Mouse (Mus musculus) neural tube, embryonic 12.5 days (tissue): ENCODE data around the gene Slc39a11. TPM values are rescaled to one million over a fixed set of nuclear protein-coding genes. Genes with fewer than 3 reads are reported as not detected.
A peak's percentile ranks its signal among the peaks of the same experiment; 100 is the strongest.

Experiments
- ATAC-seq: fragments of 200-750 bp; cut with Nextera tagmentation; 2 replicates; pipeline ENCODE4 v1.8.0; 2017; ENCODE audit warnings: low read depth, mild to moderate bottlenecking, moderate TSS enrichment, moderate library complexity; ENCODE audit not compliant: low FRiP score
- H3K27ac ChIP-seq: fragments of 300-500 bp; sonication (generic); 2 replicates; pipeline ENCODE4 v1.5.1; 2016
- H3K27me3 ChIP-seq: fragments of 300-500 bp; sonication (generic); replicated peaks from 2 replicates; pipeline ENCODE4 v1.6.1; 2016; ENCODE audit warnings: mild to moderate bottlenecking
- H3K36me3 ChIP-seq: fragments of 300-500 bp; sonication (generic); 2 replicates; pipeline ENCODE4 v1.6.1; 2016; ENCODE audit warnings: mild to moderate bottlenecking
- H3K4me1 ChIP-seq: fragments of 300-500 bp; sonication (generic); 2 replicates; pipeline ENCODE4 v1.6.1; 2016
- H3K4me2 ChIP-seq: fragments of 300-500 bp; sonication (generic); replicated peaks from 2 replicates; pipeline ENCODE4 v1.6.1; 2016; ENCODE audit warnings: mild to moderate bottlenecking
- H3K4me3 ChIP-seq: fragments of 300-500 bp; sonication (generic); 2 replicates; pipeline ENCODE4 v1.5.1; 2016
- H3K9ac ChIP-seq: fragments of 300-500 bp; sonication (generic); 2 replicates; pipeline ENCODE4 v1.6.1; 2016; ENCODE audit warnings: mild to moderate bottlenecking
- H3K9me3 ChIP-seq: fragments of 300-500 bp; sonication (generic); 2 replicates; pipeline ENCODE4 v1.6.1; 2016; ENCODE audit warnings: mild to moderate bottlenecking
- WGBS: fragments of 180-500 bp; shearing (Covaris S2); methylation state at CpG from one replicate; pipeline ENCODE4 v1.1.7; 2016; 5-methylcytosine and 5-hydroxymethylcytosine counted together
- polyA plus RNA-seq: library from polyadenylated mRNA; unstranded; fragments of >200 nt; fragmentation: Nextera tagmentation; extraction: Ambion mirVana; gene quantifications from 2 replicates; pipeline ENCODE4 v1.2.1, GENCODE M21; 2016

The Slc39a11 gene
- polyA plus RNA-seq, 1 experiment from 2014 or later, result 26.1 TPM

DNA sequence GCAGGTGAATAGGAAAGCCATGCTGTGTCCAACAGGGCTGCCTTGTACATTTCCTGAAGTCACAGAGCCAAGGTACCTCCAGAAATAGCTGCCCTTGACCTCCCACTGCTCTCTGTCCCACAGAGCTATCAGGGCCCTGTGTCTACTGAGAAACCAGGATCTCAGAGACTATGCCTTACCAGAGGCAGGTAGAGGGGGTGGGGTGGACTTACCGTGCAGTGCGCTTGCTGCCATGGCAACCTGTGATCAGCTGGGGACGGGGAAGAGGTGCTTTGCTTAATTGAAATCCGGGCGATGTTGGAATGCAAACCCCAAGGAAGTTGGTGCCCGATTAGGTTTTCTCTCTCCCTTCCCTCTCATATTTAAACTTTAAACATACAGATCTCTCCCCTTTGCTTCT is 260.2 kb downstream of the Slc39a11 start:
- H3K4me2 ChIP-seq, result 0 out of 2 replicates have a peak overlapping the region, but pooled peaks have one; percentile 2
- no peak overlapping the region for H3K9ac ChIP-seq
- WGBS, result 50% methylated on average over 6 of the region's 6 CpGs
- no peak overlapping the region for H3K27ac ChIP-seq
- no peak for ATAC-seq
- peaks cover 31% of the 10 kb centered on the region for H3K4me1 ChIP-seq
- no peaks in the 10 kb centered on the region for H3K27me3 ChIP-seq
- H3K36me3 ChIP-seq, result no peaks in the 10 kb centered on the region
- H3K9me3 ChIP-seq, result no peaks in the 10 kb centered on the region
- no peak overlapping the region for H3K4me3 ChIP-seq

DNA sequence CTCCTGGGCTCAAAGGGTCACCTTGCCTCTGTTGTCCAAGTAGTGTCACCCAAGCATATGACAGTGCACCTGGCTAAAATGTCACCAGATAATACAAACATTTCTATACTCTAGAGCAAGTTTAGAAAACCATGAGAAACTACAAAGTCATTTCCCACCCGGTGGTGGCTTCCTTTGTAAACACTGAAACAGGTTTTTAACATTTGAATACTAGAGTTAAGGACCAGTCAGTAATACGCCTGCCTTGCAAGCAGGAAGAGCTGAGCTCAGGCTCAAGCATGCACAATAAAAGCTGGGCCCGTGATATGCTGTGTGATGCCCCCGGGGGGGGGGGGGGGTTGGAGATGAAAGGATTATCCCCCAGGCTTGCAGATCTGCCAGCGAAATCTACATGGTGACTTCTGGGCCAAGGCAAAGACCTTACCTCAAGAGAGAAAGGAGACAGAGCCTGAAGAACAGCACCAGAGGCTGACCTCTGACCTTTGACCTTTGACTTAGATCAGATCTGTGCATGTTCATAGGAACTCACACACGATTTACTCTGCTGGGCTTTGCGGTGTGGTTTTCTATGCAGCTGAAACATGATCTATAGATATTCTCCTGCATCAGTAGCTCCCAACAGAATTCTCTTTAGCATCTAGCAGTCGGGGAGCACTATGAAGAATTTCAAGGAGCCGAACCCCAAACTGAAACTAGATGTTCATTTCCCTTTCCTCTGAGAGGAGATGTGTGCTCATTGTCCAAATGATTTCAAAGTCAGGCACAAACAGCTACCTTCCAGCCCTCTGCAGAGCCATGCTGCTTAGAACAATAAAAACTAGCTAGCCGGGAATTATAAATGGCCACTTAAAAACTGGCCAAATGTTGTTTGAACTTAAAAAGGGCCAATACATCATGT is 267.0 kb downstream of the Slc39a11 start:
- WGBS, result 25% methylated on average over 10 of the region's 10 CpGs
- H3K27me3 ChIP-seq, result no peaks in the 10 kb centered on the region
- H3K36me3 ChIP-seq, result no peaks in the 10 kb centered on the region
- no peak overlapping the region for H3K4me3 ChIP-seq
- ATAC-seq, result no peak
- no peaks in the 10 kb centered on the region for H3K9me3 ChIP-seq
- peaks cover 13% of the 10 kb centered on the region for H3K4me1 ChIP-seq
- H3K4me2 ChIP-seq, result no peak overlapping the region
- no peak overlapping the region for H3K27ac ChIP-seq
- H3K9ac ChIP-seq, result no peak overlapping the region

DNA sequence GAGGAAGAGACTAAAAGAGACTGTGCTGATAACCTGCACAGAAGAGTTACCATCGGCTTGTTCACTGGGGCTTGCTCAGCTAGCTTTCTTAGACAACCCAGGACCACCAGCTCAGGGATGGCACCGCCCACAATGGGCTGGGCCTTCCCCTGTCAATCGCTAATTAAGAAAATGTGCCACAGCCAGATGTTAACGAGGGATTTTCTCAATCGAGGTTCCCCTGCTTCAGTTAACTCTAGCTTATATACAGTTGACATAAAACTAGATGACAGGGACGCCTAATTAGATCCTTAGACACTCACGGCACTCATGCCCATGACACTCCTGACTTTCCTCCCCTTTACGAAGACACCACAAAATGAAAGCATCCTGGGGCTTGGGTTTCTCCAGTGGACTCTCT is 268.3 kb downstream of the Slc39a11 start:
- Histone ChIP-seq H3K4me2 (no peak overlapping the region), H3K4me1 (peaks cover 20% of the 10 kb centered on the region), H3K27ac (no peak overlapping the region), H3K27me3 (no peaks in the 10 kb centered on the region), H3K36me3 (no peaks in the 10 kb centered on the region), H3K9ac (no peak overlapping the region), H3K9me3 (no peaks in the 10 kb centered on the region), H3K4me3 (no peak overlapping the region)
- ATAC-seq, result no peak
- WGBS, result 78% methylated on average over 8 of the region's 8 CpGs

DNA sequence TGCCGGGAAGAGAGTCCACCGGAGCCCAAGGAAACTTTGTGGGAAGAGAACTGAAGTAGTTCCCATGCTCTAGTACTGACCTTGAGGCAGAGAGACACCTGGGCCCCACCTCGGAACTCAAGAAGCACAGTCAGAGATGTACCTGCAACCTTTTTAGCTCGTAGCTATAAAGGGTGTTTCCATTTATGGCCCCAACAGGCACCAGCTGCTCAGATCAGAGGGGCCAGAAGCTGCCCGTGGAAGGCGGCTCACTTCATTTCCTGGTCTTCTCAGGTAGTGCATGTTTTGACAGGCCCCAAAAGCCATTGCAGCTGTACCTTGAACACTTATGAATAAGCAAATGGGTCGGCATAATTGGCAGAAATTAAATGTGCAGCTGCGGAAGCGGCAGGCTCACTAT is 271.0 kb downstream of the Slc39a11 start:
- Histone ChIP-seq H3K27ac (no peak overlapping the region), H3K9ac (no peak overlapping the region), H3K4me3 (no peak overlapping the region), H3K4me1 (peaks cover 20% of the 10 kb centered on the region), H3K4me2 (no peak overlapping the region), H3K36me3 (no peaks in the 10 kb centered on the region), H3K9me3 (no peaks in the 10 kb centered on the region), H3K27me3 (no peaks in the 10 kb centered on the region)
- no peak for ATAC-seq
- 73% methylated on average over 9 of the region's 9 CpGs for WGBS

DNA sequence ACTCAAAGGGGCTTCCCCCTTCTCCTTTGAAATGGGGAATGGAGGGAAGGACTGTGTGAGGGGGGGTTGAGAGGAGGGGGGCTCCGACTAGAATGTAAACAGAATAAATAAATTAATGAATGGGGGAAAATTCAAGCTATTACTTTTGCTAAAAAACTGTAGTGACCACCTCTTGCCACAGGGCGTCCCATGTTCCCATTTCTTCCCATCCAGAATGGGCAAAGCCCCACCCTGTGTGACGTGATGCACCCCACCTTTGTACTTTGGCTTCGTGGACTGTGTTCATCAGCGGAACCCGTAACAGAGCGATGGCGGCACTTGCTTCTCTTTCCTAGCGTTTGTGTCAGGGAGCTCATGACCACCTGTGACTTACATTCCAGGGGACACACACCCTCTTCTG is 273.8 kb downstream of the Slc39a11 start:
- peaks cover 7% of the 10 kb centered on the region; the same call in 1 of the 2 replicates for H3K4me1 ChIP-seq
- H3K36me3 ChIP-seq, result no peaks in the 10 kb centered on the region
- no peaks in the 10 kb centered on the region for H3K27me3 ChIP-seq
- ATAC-seq, result no peak
- H3K27ac ChIP-seq, result no peak overlapping the region
- WGBS, result 87% methylated on average over 9 of the region's 9 CpGs
- no peak overlapping the region for H3K4me2 ChIP-seq
- H3K4me3 ChIP-seq, result no peak overlapping the region
- H3K9ac ChIP-seq, result no peak overlapping the region
- no peaks in the 10 kb centered on the region for H3K9me3 ChIP-seq

DNA sequence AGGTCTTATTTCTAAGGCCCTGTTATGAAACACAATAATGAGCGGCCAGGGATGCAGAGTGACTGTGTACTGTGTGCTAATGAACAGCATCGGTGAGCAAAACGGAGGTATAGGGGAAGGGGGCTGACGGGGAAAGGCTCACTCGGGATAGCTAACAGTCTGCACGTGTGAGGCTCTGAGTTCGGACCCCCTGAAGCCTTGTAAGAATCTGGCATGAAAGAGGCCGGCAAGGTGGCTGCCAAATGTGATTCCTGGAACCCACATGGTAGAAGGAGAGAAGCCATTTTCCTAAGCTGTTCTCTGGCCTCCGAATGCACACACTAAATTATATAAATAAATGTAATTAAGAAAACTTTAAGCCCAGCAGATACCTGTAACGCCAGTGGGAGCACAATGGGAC is 276.0 kb downstream of the Slc39a11 start:
- Histone ChIP-seq H3K9me3 (no peaks in the 10 kb centered on the region), H3K9ac (no peak overlapping the region), H3K4me1 (peaks cover 7% of the 10 kb centered on the region; the same call in 1 of the 2 replicates), H3K4me2 (no peak overlapping the region), H3K27me3 (no peaks in the 10 kb centered on the region), H3K27ac (no peak overlapping the region), H3K36me3 (no peaks in the 10 kb centered on the region), H3K4me3 (no peak overlapping the region)
- no peak for ATAC-seq
- WGBS, result 86% methylated on average over 10 of the region's 10 CpGs

DNA sequence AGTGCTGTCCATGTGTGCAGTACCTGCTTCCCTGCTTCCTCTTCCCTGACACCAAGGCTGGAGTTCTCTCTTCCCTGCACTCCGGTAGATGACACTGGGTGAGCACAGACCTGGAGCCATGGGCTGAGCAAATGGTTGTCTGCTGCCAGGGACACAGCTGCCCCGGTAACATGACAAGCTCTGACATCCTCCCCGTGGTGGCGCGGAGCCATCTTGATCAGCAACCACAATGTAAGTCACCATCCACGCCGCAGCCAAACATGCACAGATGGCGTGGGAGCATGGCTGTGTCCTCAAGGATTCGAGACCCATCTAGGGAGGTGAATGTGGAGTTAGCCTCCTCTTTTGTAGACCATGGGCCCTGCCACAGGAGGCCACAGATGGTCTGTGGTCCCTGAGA is 276.5 kb downstream of the Slc39a11 start:
- no peak overlapping the region for H3K27ac ChIP-seq
- WGBS, result 91% methylated on average over 9 of the region's 9 CpGs

DNA sequence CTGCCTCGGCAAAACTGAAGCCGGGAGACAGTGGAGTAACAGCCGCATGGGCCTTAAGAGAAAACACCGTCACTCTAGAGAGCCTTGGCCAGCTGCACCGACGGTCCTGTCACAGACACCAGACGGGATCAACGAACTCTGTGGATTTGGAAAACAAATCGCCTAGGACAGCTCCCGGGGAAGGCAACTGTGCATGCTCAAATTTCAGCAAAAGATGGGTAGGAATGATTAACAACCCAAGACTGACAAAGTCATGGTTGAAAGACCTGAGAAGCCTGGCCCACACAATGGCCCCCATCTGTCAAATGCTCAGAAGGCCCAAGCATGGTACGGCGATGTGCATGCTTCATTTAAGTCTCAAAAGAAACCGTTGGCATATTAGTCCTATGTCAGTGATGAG is 281.8 kb downstream of the Slc39a11 start:
- no peak overlapping the region for H3K9ac ChIP-seq
- H3K36me3 ChIP-seq, result no peaks in the 10 kb centered on the region
- peaks cover 29% of the 10 kb centered on the region for H3K4me1 ChIP-seq
- no peaks in the 10 kb centered on the region for H3K27me3 ChIP-seq
- H3K9me3 ChIP-seq, result no peaks in the 10 kb centered on the region
- no peak overlapping the region for H3K4me3 ChIP-seq
- WGBS, result 24% methylated on average over 13 of the region's 13 CpGs
- no peak overlapping the region for H3K27ac ChIP-seq
- no peak for ATAC-seq
- H3K4me2 ChIP-seq, result no peak overlapping the region

More for the DNA sequence above, 276.5 kb downstream of the Slc39a11 start:
- Histone ChIP-seq H3K4me1 (peaks cover 8% of the 10 kb centered on the region; the same call in 1 of the 2 replicates), H3K36me3 (no peaks in the 10 kb centered on the region), H3K9ac (no peak overlapping the region), H3K4me2 (no peak overlapping the region), H3K4me3 (no peak overlapping the region), H3K27me3 (no peaks in the 10 kb centered on the region), H3K9me3 (no peaks in the 10 kb centered on the region)
- ATAC-seq, result no peak

DNA sequence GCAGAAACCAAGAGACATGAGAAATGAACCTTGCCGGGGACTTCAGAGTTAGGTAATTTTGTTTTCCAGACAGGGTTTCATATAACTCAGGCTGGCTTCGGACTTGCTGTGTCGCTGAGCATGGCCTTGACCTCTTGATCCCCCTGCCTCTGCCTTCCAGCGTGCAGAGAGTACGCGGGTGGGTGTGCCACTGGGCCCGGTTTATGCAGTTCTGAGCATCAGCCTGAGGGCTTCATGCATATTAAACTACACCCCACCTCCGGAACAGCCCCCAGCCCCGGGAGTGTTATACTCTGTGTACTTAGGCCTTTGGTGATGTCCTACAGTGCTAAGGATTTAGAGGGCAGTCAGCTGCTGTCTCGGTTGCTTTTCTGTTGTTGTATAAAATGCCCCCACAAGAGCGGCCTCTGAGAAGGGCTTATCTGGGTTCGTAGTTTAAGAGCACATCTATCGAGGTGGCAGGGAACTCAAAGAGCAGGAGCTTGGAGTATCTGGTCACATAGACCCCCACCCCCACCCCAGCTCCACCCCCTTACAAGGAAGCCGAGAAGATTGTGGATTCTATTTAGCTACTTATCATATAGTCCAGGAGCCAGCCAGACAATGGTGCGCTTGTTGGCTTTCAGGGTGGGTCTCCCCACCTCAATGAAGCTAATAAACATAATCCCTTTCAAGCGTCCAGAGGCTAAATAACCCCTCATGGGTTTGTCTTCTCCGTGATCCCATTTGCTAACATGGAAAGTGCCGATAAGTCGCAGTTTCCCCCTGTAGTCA is 283.4 kb downstream of the Slc39a11 start:
- no peak overlapping the region for H3K4me2 ChIP-seq
- ATAC-seq, result no peak
- no peak overlapping the region for H3K4me3 ChIP-seq
- H3K27me3 ChIP-seq, result no peaks in the 10 kb centered on the region
- no peaks in the 10 kb centered on the region for H3K9me3 ChIP-seq
- no peak overlapping the region for H3K9ac ChIP-seq
- 47% methylated on average over 19 of the region's 19 CpGs for WGBS
- no peak overlapping the region for H3K27ac ChIP-seq
- no peaks in the 10 kb centered on the region for H3K36me3 ChIP-seq
- H3K4me1 ChIP-seq, result peaks cover 29% of the 10 kb centered on the region

DNA sequence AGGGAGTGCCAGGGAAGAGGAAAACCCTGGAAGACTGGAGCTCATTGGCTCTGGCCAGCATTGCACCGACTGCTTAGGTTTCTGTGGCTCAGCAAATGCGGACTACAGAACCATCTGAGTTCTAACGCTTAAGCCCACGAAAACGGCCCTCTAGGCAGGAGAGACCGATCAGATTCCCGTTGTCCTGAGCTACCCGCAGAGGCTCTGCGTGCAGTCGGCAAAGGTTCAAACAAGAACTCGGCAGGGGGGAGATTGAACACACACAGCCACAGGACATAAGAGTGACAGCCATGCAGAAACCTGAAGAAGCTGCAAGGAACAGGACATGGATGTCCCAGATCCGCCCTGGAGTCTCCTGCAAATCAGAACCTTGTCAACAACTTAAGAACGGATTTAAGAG is 286.1 kb downstream of the Slc39a11 start:
- H3K27me3 ChIP-seq, result no peaks in the 10 kb centered on the region
- peaks cover 29% of the 10 kb centered on the region for H3K4me1 ChIP-seq
- no peak overlapping the region for H3K4me2 ChIP-seq
- H3K27ac ChIP-seq, result no peak overlapping the region
- WGBS, result 28% methylated on average over 13 of the region's 13 CpGs
- no peak overlapping the region for H3K9ac ChIP-seq
- no peaks in the 10 kb centered on the region for H3K9me3 ChIP-seq
- ATAC-seq, result no peak
- H3K4me3 ChIP-seq, result no peak overlapping the region
- H3K36me3 ChIP-seq, result no peaks in the 10 kb centered on the region

DNA sequence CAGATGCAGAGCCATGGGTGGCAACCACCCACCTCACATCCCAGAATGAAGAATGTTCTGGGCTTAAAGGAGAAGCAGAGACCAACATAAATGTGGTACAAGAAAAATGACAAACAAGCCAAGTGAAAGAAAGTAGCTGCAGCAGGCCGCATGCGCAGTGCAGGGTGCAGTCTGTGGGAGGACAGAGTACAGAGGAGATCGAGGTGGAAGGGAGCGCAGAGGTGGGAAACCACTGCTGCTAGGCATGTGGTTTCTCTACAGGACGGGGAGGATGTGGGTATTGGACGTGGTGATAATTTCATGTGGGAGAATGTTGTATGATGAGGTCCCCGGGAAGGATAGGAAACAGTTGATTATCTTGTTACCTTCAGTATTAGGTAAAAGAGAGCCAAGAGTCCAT is 287.3 kb downstream of the Slc39a11 start:
- no peaks in the 10 kb centered on the region for H3K9me3 ChIP-seq
- no peaks in the 10 kb centered on the region for H3K36me3 ChIP-seq
- no peak overlapping the region for H3K9ac ChIP-seq
- no peak overlapping the region for H3K27ac ChIP-seq
- H3K4me1 ChIP-seq, result peaks cover 22% of the 10 kb centered on the region
- H3K4me2 ChIP-seq, result no peak overlapping the region
- no peak for ATAC-seq
- 92% methylated on average over 7 of the region's 7 CpGs for WGBS
- H3K4me3 ChIP-seq, result no peak overlapping the region
- H3K27me3 ChIP-seq, result no peaks in the 10 kb centered on the region

DNA sequence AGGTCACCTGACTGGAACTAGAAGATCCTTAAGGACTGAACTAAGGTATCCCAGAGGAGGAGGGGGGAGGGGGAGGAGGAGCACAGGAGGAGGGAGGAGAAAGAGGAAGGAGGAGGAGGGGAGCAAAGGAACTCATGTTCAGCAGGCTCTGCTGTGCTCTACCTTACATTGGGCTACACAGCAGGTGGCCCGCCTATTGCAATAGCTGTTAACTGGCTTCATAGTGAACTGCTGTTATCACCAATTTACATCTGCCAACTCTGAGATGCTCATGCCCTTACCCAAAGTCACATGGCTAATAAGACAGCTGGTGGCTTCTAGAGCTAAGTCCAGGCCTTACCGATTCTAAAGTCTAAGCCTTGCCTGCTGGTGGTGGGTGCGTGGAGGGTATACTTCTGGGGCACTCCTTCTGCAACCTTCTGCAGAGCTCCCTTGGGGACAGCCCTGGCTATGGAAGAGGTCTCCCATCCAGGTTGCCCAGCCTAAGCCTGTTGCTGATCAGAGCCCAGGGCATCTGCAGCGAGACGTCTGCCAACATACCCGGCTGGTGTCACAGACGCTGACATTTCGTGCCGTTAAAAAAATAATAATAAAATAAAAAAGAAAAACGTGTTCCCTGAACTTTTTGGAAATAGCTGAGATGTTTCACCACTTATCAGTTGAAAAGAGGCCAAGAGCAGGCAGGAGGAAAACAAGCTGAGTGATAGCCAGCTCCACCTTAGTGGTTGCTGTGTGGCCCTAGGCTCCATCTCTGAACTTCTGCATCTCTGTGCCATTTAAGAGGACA is 289.6 kb downstream of the Slc39a11 start:
- Histone ChIP-seq H3K36me3 (no peaks in the 10 kb centered on the region), H3K27me3 (no peaks in the 10 kb centered on the region)
- 92% methylated on average over 10 of the region's 10 CpGs for WGBS

More for the DNA sequence above, 289.6 kb downstream of the Slc39a11 start:
- no peak overlapping the region for H3K4me3 ChIP-seq
- ATAC-seq, result no peak
- no peaks in the 10 kb centered on the region for H3K9me3 ChIP-seq
- no peak overlapping the region for H3K9ac ChIP-seq
- peaks cover 7% of the 10 kb centered on the region; the same call in 1 of the 2 replicates for H3K4me1 ChIP-seq
- H3K4me2 ChIP-seq, result no peak overlapping the region
- no peak overlapping the region for H3K27ac ChIP-seq
